Mouse (Mus musculus) lung, postnatal 0 days (tissue): ENCODE data around the gene Elmo1. TPM values are rescaled to one million over a fixed set of nuclear protein-coding genes. Genes with fewer than 3 reads are reported as not detected.

Experiments used
- ATAC-seq: fragments of 200-750 bp; cut with Nextera tagmentation; 2 replicates; pipeline ENCODE4 v1.8.0; 2017; ENCODE audit warnings: moderate library complexity
- DNase-seq: peaks from one replicate; pipeline ENCODE4 v3.0.0-alpha.2; 2016; ENCODE audit warnings: low spot score
- H3K27ac ChIP-seq: fragments of 300-500 bp; sonication (generic); 2 replicates; pipeline ENCODE4 v1.5.1; 2014; ENCODE audit warnings: antibody characterized with exemption, mild to moderate bottlenecking, low read length, mixed read lengths
- H3K27me3 ChIP-seq: fragments of 300-500 bp; sonication (generic); replicated peaks from 2 replicates; pipeline ENCODE4 v1.6.1; 2014; ENCODE audit warnings: low read length, mixed read lengths; ENCODE audit not compliant: insufficient read depth
- H3K36me3 ChIP-seq: fragments of 300-500 bp; sonication (generic); 2 replicates; pipeline ENCODE4 v1.6.1; 2014; ENCODE audit warnings: low read length, mixed read lengths; ENCODE audit not compliant: insufficient read depth
- H3K4me1 ChIP-seq: fragments of 300-500 bp; sonication (generic); 2 replicates; pipeline ENCODE4 v1.6.1; 2014; ENCODE audit warnings: antibody characterized with exemption, low read depth, low read length, mixed read lengths; ENCODE audit not compliant: insufficient read depth
- H3K4me2 ChIP-seq: fragments of 300-500 bp; sonication (generic); replicated peaks from 2 replicates; pipeline ENCODE4 v1.6.1; 2014; ENCODE audit warnings: low read depth, mild to moderate bottlenecking, low read length, moderate library complexity, mixed read lengths
- H3K4me3 ChIP-seq: fragments of 300-500 bp; sonication (generic); 2 replicates; pipeline ENCODE4 v1.5.1; 2014; ENCODE audit warnings: low read depth, low read length
- H3K9ac ChIP-seq: fragments of 300-500 bp; sonication (generic); replicated peaks from 2 replicates; pipeline ENCODE4 v1.6.1; 2014; ENCODE audit warnings: low read depth, mild to moderate bottlenecking
- H3K9me3 ChIP-seq: fragments of 300-500 bp; sonication (generic); 2 replicates; pipeline ENCODE4 v1.6.1; 2016; ENCODE audit warnings: low read length, mixed read lengths
- CTCF ChIP-seq: IDR thresholded peaks from 2 replicates; pipeline ENCODE4 v1.5.1; 2016; ENCODE audit warnings: antibody characterized with exemption, mild to moderate bottlenecking
- EP300 ChIP-seq: IDR thresholded peaks from 2 replicates; pipeline ENCODE4 v1.6.1; 2016; ENCODE audit warnings: antibody characterized with exemption, mild to moderate bottlenecking, control low read depth
- whole genome bisulfite sequencing: fragments of 180-500 bp; shearing (Covaris S2); extraction: QIAGEN DNeasy Blood & Tissue Kit; methylation state at CpG from one replicate; pipeline ENCODE4 v1.1.7; 2014; 5-methylcytosine and 5-hydroxymethylcytosine counted together
- polyA plus RNA-seq: library from polyadenylated mRNA; unstranded; fragments of >200 nt; fragmentation: Nextera tagmentation; extraction: Ambion mirVana; gene quantifications from 2 replicates; pipeline ENCODE4 v1.2.1, GENCODE M21; 2015

Elmo1 gene
- polyA plus RNA-seq, 1 experiment from 2014 or later: 20.8 TPM

DNA sequence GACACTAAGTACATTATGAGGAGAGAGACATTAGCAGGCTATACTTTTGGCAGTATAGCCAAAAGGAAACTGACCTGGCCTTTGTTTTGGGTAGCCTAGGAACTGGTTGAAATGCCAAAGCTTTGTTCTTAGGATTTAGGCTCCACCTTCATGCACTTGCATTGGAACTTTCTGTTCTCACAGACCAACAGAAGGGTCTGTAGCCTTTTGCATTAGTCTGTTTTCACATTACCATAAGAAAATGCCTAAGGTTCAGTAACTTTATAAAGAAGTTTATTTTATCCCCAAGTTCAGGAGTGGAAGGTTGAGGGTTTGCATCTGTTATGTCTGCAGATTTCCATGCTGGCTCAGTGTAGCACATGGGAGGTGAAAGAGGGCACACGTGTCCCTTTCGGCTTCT, 15.6 kb downstream of the Elmo1 start:
- no peak for DNase-seq
- no peak for ATAC-seq
- Histone ChIP-seq H3K4me1 (peaks cover 5% of the 10 kb centered on the region; the same call in 1 of the 2 replicates), H3K4me2 (no peak overlapping the region), H3K27me3 (no peaks in the 10 kb centered on the region), H3K4me3 (no peak overlapping the region), H3K36me3 (no peaks in the 10 kb centered on the region), H3K9me3 (no peaks in the 10 kb centered on the region), H3K9ac (no peak overlapping the region), H3K27ac (no peak overlapping the region)
- WGBS: 75% methylated on average over 2 of the region's 2 CpGs
- no peak for TF ChIP-seq EP300
- TF ChIP-seq CTCF: no peak

DNA sequence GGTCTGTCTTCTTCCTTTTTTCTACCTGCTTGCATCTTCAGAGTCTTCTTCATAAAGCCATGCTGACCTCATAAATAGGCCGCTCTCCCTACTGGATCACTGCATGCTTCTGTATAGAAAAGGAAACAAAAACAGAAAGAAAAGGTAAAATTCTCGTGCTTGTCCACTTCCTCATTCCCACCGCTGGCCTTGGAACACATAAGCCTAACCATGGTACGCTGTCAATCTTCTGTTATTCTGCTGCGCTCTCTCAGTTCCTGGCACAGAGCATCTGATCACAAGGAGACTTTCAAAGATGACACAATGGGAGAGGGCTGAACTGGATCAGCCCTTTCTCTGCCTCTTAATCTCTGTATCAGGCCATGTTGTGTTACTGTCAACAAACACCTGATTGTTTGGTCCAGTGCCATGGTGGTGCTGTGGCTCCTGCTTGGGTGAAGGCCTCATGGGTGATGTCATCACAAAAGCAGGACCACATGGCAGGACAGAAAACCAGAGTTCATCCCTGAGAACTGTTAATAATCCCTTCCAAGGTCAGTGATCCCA, 17.6 kb downstream of the Elmo1 start:
- Histone ChIP-seq H3K4me3 (no peak overlapping the region), H3K27ac (no peak overlapping the region), H3K9me3 (no peaks in the 10 kb centered on the region), H3K9ac (no peak overlapping the region), H3K4me2 (no peak overlapping the region), H3K36me3 (no peaks in the 10 kb centered on the region), H3K4me1 (peaks cover 9% of the 10 kb centered on the region; the same call in 1 of the 2 replicates), H3K27me3 (no peaks in the 10 kb centered on the region)
- TF ChIP-seq EP300 (no peak), CTCF (no peak)
- 85% methylated on average over 5 of the region's 5 CpGs for WGBS
- ATAC-seq (0 out of 2 replicates have a peak, but pooled peaks have one; percentile 26), DNase-seq (no peak)

DNA sequence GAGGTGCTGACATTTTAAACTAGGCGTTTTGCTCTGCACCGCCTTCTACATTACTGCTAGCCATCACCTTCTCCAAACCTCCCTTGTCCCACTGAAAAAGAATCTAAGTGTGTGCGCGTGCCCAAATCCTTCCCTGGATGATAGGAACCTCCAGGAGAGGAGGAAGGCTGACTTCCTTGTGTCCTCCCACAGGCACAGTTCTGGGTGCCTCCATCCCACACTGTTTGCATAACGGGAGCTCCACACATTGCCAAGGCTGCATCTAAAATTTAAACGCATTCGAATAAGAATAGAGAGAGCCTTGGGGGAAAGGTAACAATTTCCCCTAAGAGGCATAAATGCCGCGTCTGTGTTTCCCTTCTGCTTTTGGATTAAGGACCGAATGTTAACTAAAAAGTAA, 18.6 kb downstream of the Elmo1 start:
- Histone ChIP-seq H3K4me1 (peaks cover 9% of the 10 kb centered on the region; the same call in 1 of the 2 replicates), H3K27me3 (no peaks in the 10 kb centered on the region), H3K9ac (no peak overlapping the region), H3K9me3 (no peaks in the 10 kb centered on the region), H3K4me2 (no peak overlapping the region), H3K27ac (no peak overlapping the region), H3K4me3 (no peak overlapping the region), H3K36me3 (no peaks in the 10 kb centered on the region)
- 46% methylated on average over 10 of the region's 10 CpGs for WGBS
- TF ChIP-seq EP300 (no peak), CTCF (no peak)
- DNase-seq (no peak), ATAC-seq (no peak)

DNA sequence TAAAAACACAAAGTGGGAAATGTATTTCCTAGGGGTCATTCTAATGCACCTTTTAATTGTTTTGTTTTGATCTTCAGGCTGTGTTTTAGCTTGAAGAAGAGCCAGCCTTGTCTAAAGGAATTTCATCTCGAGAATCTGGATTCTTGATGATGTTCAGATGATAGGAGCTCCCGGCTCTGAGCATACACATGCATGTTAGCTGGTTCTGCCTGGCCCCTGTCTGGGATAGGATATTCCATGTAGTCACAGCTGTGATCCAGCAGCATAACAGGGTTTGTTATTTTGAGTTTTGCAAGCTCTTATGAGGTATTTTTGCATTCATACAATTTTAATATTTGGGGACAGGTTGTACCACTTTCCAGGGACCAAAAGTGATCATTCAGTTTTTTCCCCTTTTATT, 19.1 kb downstream of the Elmo1 start:
- Histone ChIP-seq H3K27me3 (no peaks in the 10 kb centered on the region), H3K4me1 (peaks cover 9% of the 10 kb centered on the region; the same call in 1 of the 2 replicates), H3K27ac (no peak overlapping the region), H3K4me2 (no peak overlapping the region), H3K36me3 (no peaks in the 10 kb centered on the region), H3K9ac (no peak overlapping the region), H3K4me3 (no peak overlapping the region), H3K9me3 (no peaks in the 10 kb centered on the region)
- ATAC-seq: no peak
- WGBS: 53% methylated on average over 2 of the region's 2 CpGs
- no peak for DNase-seq
- TF ChIP-seq EP300 (no peak), CTCF (no peak)

DNA sequence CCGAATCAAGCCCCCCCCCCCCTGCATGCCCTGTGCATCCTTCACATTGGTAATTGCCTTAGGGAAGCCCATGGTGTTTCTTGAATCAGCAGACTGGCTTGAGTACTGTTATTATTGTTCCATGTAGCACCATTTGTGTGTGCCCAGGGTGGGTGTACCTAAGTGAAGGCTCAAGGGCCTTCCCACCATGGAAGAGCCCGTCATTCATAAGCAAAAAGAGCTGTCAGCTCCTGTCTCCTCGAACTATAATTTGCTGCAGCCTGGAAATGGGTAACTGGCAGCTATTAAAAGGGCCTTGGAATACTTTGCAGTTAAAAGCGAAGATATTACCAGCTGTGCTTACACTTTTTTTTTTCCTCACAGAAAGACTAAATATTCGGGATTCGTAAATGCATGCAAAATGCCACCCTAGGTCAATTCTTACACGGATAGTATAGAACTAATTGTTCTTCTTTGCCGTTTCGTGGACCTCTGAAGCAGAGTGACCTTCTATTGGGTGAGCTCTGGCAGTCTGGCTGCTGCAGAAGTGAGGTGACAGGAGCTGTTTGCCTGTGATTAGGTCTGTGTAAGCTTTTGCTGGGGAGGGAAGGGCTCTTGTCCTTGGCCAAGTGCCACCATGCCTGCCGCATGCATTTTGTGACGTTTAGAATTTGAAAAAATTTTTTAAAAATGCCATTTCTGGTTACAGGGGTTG, 19.7 kb downstream of the Elmo1 start:
- Histone ChIP-seq H3K36me3 (no peaks in the 10 kb centered on the region), H3K4me2 (no peak overlapping the region), H3K9ac (no peak overlapping the region), H3K27ac (no peak overlapping the region), H3K27me3 (no peaks in the 10 kb centered on the region), H3K4me3 (no peak overlapping the region), H3K9me3 (no peaks in the 10 kb centered on the region), H3K4me1 (peaks cover 12% of the 10 kb centered on the region; the same call in 1 of the 2 replicates)
- ATAC-seq: no peak
- TF ChIP-seq CTCF: no peak
- no peak for TF ChIP-seq EP300
- DNase-seq: no peak
- WGBS: 52% methylated on average over 11 of the region's 11 CpGs

DNA sequence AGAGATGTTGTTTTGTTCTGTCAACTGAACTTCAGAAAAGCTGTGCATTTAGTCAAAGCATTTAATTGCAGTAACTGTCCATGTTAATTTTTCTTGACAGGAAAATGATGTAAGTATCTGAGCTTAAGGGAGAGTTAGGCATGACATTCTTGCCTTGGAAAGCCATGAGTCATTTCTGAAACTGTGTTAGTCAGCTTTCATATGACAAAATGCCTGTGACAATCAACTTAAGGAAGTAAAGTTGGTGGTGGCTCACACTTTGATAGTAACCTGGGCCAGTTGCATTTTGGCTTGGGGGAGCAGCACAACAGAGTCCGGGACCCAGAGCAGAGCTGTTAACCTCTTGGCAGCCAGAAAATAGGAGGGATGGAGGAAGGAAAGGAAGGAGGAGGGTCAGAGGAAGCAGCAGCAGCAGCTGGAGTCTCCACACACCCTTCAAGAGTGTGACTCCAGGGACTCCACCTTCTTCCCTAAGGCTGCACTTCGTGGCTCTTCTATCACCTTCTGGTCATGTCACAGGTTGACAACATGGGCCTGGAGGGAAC, 20.9 kb downstream of the Elmo1 start:
- peak; percentile 47 for DNase-seq
- 23% methylated on average over 2 of the region's 2 CpGs for WGBS
- H3K4me1 ChIP-seq: peaks cover 18% of the 10 kb centered on the region; the same call in 1 of the 2 replicates

More for the DNA sequence above, 20.9 kb downstream of the Elmo1 start:
- no peaks in the 10 kb centered on the region for H3K36me3 ChIP-seq
- H3K9me3 ChIP-seq: no peaks in the 10 kb centered on the region
- H3K9ac ChIP-seq: no peak overlapping the region
- H3K27ac ChIP-seq: no peak overlapping the region
- no peak overlapping the region for H3K4me3 ChIP-seq
- TF ChIP-seq CTCF (no peak), EP300 (no peak)
- no peak for ATAC-seq
- no peaks in the 10 kb centered on the region for H3K27me3 ChIP-seq
- no peak overlapping the region for H3K4me2 ChIP-seq
